Mouse (Mus musculus) liver, adult 2 months (tissue): Measurements from ENCODE around the gene Gdap1l1.

Experiments used
- CTCF ChIP-seq: fragments of 200-500 bp; IDR thresholded peaks from 2 replicates; pipeline ENCODE4 v1.5.1; 2011; ENCODE audit warnings: low read depth, low read length, control low read depth
- POLR2A ChIP-seq: fragments of 200-500 bp; IDR thresholded peaks from 2 replicates; pipeline ENCODE4 v1.6.1; 2011; ENCODE audit warnings: low read length, control low read depth; ENCODE audit not compliant: insufficient read depth; ENCODE audit errors: extremely low read depth

- no peak for TF ChIP-seq POLR2A
- TF ChIP-seq CTCF = no peak
These were observed 25.7 kb downstream of the Gdap1l1 start for GRCm38 (mm10) chr2:163463998-163464397.
